Mouse (Mus musculus): Measurements from ENCODE around the gene Mas1. TPM values are rescaled to one million over a fixed set of nuclear protein-coding genes. Genes with fewer than 3 reads are reported as not detected.

Gene Mas1
- polyA plus RNA-seq, 1 experiment from 2014 or later: 0.20 TPM

- H3K9ac ChIP-seq (ENCODE audit: low read depth, low read length): no peak overlapping the region
- no peaks in the 10 kb centered on the region for H3K4me1 ChIP-seq (replicated peaks; ENCODE audit: insufficient read depth, low read length)
- no peak overlapping the region for H3K4me3 ChIP-seq (replicated peaks; ENCODE audit: low read depth, low read length)
- no peak overlapping the region for H3K27ac ChIP-seq
- H3K9me3 ChIP-seq (replicated peaks; ENCODE audit: low read length): no peaks in the 10 kb centered on the region
- no peak for DNase-seq (ENCODE audit: low spot score)
- WGBS: 83% methylated on average over 5 of the region's 5 CpGs
- TF ChIP-seq CTCF (IDR thresholded peaks at IDR 0.05; ENCODE audit: low read depth): no peak
- no peaks in the 10 kb centered on the region for H3K27me3 ChIP-seq (ENCODE audit: insufficient read depth, low read length)
- no peak overlapping the region for H3K4me2 ChIP-seq (ENCODE audit: low read length)
- ATAC-seq (replicated peaks; ENCODE audit: low FRiP score, low read depth): no peak
- H3K36me3 ChIP-seq (ENCODE audit: insufficient read depth, low read length): peaks cover 4% of the 10 kb centered on the region; the same call in 1 of the 2 replicates
These were observed 29.7 kb upstream of the Mas1 start for GRCm38 (mm10) chr17:12897674-12898073.

- H3K4me1 ChIP-seq (replicated peaks; ENCODE audit: insufficient read depth, low read length): no peaks in the 10 kb centered on the region
- no peak overlapping the region for H3K9ac ChIP-seq (ENCODE audit: low read depth, low read length)
- ATAC-seq (replicated peaks; ENCODE audit: low FRiP score, low read depth) (no peak), DNase-seq (ENCODE audit: low spot score) (no peak)
- no peaks in the 10 kb centered on the region for H3K36me3 ChIP-seq (ENCODE audit: insufficient read depth, low read length)
- TF ChIP-seq CTCF (IDR thresholded peaks at IDR 0.05; ENCODE audit: low read depth): no peak
- H3K9me3 ChIP-seq (replicated peaks; ENCODE audit: low read length): no peaks in the 10 kb centered on the region
- H3K27me3 ChIP-seq (ENCODE audit: insufficient read depth, low read length): no peaks in the 10 kb centered on the region
- H3K27ac ChIP-seq: no peak overlapping the region
- H3K4me2 ChIP-seq (ENCODE audit: low read length): no peak overlapping the region
- 89% methylated on average over 9 of the region's 9 CpGs for WGBS
- H3K4me3 ChIP-seq (replicated peaks; ENCODE audit: low read depth, low read length): no peak overlapping the region
These were observed 24.1 kb upstream of the Mas1 start for GRCm38 (mm10) chr17:12892033-12892432.

GRCm38 (mm10) chr17:12891054-12891453 is 23.1 kb upstream of the Mas1 start:
- no peak for TF ChIP-seq CTCF (IDR thresholded peaks at IDR 0.05; ENCODE audit: low read depth)
- Histone ChIP-seq H3K9ac (ENCODE audit: low read depth, low read length) (no peak overlapping the region), H3K4me1 (replicated peaks; ENCODE audit: insufficient read depth, low read length) (no peaks in the 10 kb centered on the region), H3K9me3 (replicated peaks; ENCODE audit: low read length) (no peaks in the 10 kb centered on the region), H3K27ac (no peak overlapping the region), H3K4me2 (ENCODE audit: low read length) (no peak overlapping the region), H3K4me3 (replicated peaks; ENCODE audit: low read depth, low read length) (no peak overlapping the region), H3K27me3 (ENCODE audit: insufficient read depth, low read length) (no peaks in the 10 kb centered on the region), H3K36me3 (ENCODE audit: insufficient read depth, low read length) (no peaks in the 10 kb centered on the region)
- DNase-seq (ENCODE audit: low spot score): no peak
- no peak for ATAC-seq (replicated peaks; ENCODE audit: low FRiP score, low read depth)
- 93% methylated on average over 4 of the region's 4 CpGs for WGBS

- Histone ChIP-seq H3K4me3 (replicated peaks; ENCODE audit: low read depth, low read length) (no peak overlapping the region), H3K4me1 (replicated peaks; ENCODE audit: insufficient read depth, low read length) (no peaks in the 10 kb centered on the region), H3K9me3 (replicated peaks; ENCODE audit: low read length) (no peaks in the 10 kb centered on the region), H3K27ac (no peak overlapping the region), H3K9ac (ENCODE audit: low read depth, low read length) (no peak overlapping the region), H3K27me3 (ENCODE audit: insufficient read depth, low read length) (no peaks in the 10 kb centered on the region), H3K36me3 (ENCODE audit: insufficient read depth, low read length) (no peaks in the 10 kb centered on the region), H3K4me2 (ENCODE audit: low read length) (no peak overlapping the region)
- DNase-seq (ENCODE audit: low spot score) (peak; percentile 54), ATAC-seq (replicated peaks; ENCODE audit: low FRiP score, low read depth) (no peak)
- 62% methylated on average over 15 of the region's 15 CpGs for WGBS
- no peak for TF ChIP-seq CTCF (IDR thresholded peaks at IDR 0.05; ENCODE audit: low read depth)
These were observed 19.3 kb upstream of the Mas1 start for GRCm38 (mm10) chr17:12887021-12887775.

- 36% methylated on average over 6 of the region's 6 CpGs for WGBS
- Histone ChIP-seq H3K9me3 (replicated peaks; ENCODE audit: low read length) (no peaks in the 10 kb centered on the region), H3K36me3 (ENCODE audit: insufficient read depth, low read length) (no peaks in the 10 kb centered on the region), H3K27me3 (ENCODE audit: insufficient read depth, low read length) (no peaks in the 10 kb centered on the region), H3K9ac (ENCODE audit: low read depth, low read length) (no peak overlapping the region), H3K4me1 (replicated peaks; ENCODE audit: insufficient read depth, low read length) (no peaks in the 10 kb centered on the region), H3K27ac (no peak overlapping the region), H3K4me2 (ENCODE audit: low read length) (no peak overlapping the region), H3K4me3 (replicated peaks; ENCODE audit: low read depth, low read length) (no peak overlapping the region)
- ATAC-seq (replicated peaks; ENCODE audit: low FRiP score, low read depth) (no peak), DNase-seq (ENCODE audit: low spot score) (no peak)
- no peak; the same call in 1 of the 2 replicates for TF ChIP-seq CTCF (IDR thresholded peaks at IDR 0.05; ENCODE audit: low read depth)
These were observed 18.7 kb upstream of the Mas1 start for GRCm38 (mm10) chr17:12886620-12887019.

GRCm38 (mm10) chr17:12881216-12881615 is 13.3 kb upstream of the Mas1 start:
- Histone ChIP-seq H3K4me3 (replicated peaks; ENCODE audit: low read depth, low read length) (no peak overlapping the region), H3K4me1 (replicated peaks; ENCODE audit: insufficient read depth, low read length) (no peaks in the 10 kb centered on the region), H3K27ac (no peak overlapping the region), H3K36me3 (ENCODE audit: insufficient read depth, low read length) (no peaks in the 10 kb centered on the region), H3K9me3 (replicated peaks; ENCODE audit: low read length) (no peaks in the 10 kb centered on the region), H3K27me3 (ENCODE audit: insufficient read depth, low read length) (no peaks in the 10 kb centered on the region), H3K4me2 (ENCODE audit: low read length) (no peak overlapping the region), H3K9ac (ENCODE audit: low read depth, low read length) (no peak overlapping the region)
- ATAC-seq (replicated peaks; ENCODE audit: low FRiP score, low read depth) (no peak), DNase-seq (ENCODE audit: low spot score) (no peak)
- peak; percentile 29 for TF ChIP-seq CTCF (IDR thresholded peaks at IDR 0.05; ENCODE audit: low read depth)
- WGBS: 90% methylated on average over 1 of the region's 1 CpGs
